Mouse (Mus musculus) limb, embryonic 15.5 days (tissue): Measurements from ENCODE around the gene Lrrc7. TPM values are rescaled to one million over a fixed set of nuclear protein-coding genes. Genes with fewer than 3 reads are reported as not detected.

ENCODE experiments used
- ATAC-seq: fragments of 200-750 bp; cut with Nextera tagmentation; 2 replicates; pipeline ENCODE4 v1.8.0; 2017; ENCODE audit warnings: low read depth, moderate TSS enrichment; ENCODE audit not compliant: insufficient number of reproducible peaks, low FRiP score, low TSS enrichment
- H3K27ac ChIP-seq: fragments of 300-500 bp; sonication (generic); 2 replicates; pipeline ENCODE4 v1.5.1; 2015; ENCODE audit warnings: moderate library complexity, mild to moderate bottlenecking, inconsistent platforms
- H3K27me3 ChIP-seq: fragments of 300-500 bp; sonication (generic); 2 replicates; pipeline ENCODE4 v1.6.1; 2015; ENCODE audit warnings: inconsistent platforms
- H3K36me3 ChIP-seq: fragments of 300-500 bp; sonication (generic); 2 replicates; pipeline ENCODE4 v1.6.1; 2015; ENCODE audit warnings: inconsistent platforms
- H3K4me1 ChIP-seq: fragments of 300-500 bp; sonication (generic); 2 replicates; pipeline ENCODE4 v1.6.1; 2015; ENCODE audit warnings: inconsistent platforms
- H3K4me2 ChIP-seq: fragments of 300-500 bp; sonication (generic); 2 replicates; pipeline ENCODE4 v1.6.1; 2015; ENCODE audit warnings: mild to moderate bottlenecking, inconsistent platforms
- H3K4me3 ChIP-seq: fragments of 300-500 bp; sonication (generic); 2 replicates; pipeline ENCODE4 v1.5.1; 2015; ENCODE audit warnings: mild to moderate bottlenecking, inconsistent platforms
- H3K9ac ChIP-seq: fragments of 300-500 bp; sonication (generic); 2 replicates; pipeline ENCODE4 v1.6.1; 2015; ENCODE audit warnings: inconsistent platforms
- H3K9me3 ChIP-seq: fragments of 300-500 bp; sonication (generic); 2 replicates; pipeline ENCODE4 v1.6.1; 2016; ENCODE audit warnings: inconsistent platforms
- WGBS: fragments of 180-500 bp; shearing (Covaris S2); methylation state at CpG from one replicate; pipeline ENCODE4 v1.1.7; 2015; 5-methylcytosine and 5-hydroxymethylcytosine counted together
- polyA plus RNA-seq: library from polyadenylated mRNA; unstranded; fragments of >200 nt; fragmentation: Nextera tagmentation; extraction: Ambion mirVana; gene quantifications from 2 replicates; pipeline ENCODE4 v1.2.1, GENCODE M21; 2015

Lrrc7 gene
- polyA plus RNA-seq, 1 experiment from 2014 or later = 1.2 TPM

DNA sequence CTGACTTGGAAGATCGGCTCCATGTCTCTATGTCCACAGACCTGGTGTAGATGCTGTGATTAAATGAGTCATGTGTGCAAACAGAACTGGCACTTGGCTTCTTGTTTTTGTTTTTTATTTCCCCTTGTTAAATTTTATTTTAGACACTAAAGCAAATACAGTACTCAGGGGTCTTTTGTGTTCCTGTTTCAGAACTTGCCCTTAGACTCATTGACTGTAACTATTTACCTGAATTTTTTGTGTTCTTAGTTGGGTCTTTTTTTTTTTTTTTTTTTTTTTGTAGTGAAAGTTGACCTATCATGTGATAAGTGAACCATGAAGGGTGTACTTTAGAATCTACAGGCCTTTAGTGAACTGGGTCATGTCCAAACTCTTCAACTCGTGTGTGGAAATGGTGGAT, 521.3 kb downstream of the Lrrc7 start:
- no peaks in the 10 kb centered on the region for H3K27me3 ChIP-seq
- no peaks in the 10 kb centered on the region for H3K36me3 ChIP-seq
- H3K9ac ChIP-seq = no peak overlapping the region
- no peak overlapping the region for H3K4me3 ChIP-seq
- 82% methylated on average over 2 of the region's 2 CpGs for WGBS
- H3K9me3 ChIP-seq = no peaks in the 10 kb centered on the region
- no peak overlapping the region for H3K4me2 ChIP-seq
- H3K27ac ChIP-seq = no peak overlapping the region
- ATAC-seq = no peak
- H3K4me1 ChIP-seq = peaks cover 6% of the 10 kb centered on the region; the same call in 1 of the 2 replicates

DNA sequence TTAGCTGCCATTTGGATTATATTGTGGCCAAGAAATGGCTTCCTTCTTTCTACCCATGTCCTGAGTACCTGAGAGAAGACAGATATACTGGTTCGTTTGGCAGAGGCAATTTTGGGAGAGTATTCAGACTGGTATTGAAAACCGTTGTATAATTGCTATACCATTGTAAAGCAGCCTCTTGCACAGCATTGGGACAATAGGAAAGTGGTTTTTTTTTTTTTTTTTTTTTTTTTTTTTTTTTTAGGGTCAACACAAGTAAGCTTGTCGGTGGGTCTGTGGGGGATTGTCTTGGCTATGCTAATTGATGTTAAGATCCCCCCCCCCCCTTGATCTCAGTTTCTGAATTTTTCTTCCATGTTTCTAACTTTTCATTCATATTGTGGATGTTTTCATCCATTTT, 523.9 kb downstream of the Lrrc7 start:
- H3K27ac ChIP-seq = no peak overlapping the region
- no peak overlapping the region for H3K4me3 ChIP-seq
- no peaks in the 10 kb centered on the region for H3K36me3 ChIP-seq
- no peak overlapping the region for H3K9ac ChIP-seq
- H3K4me2 ChIP-seq = no peak overlapping the region
- no peaks in the 10 kb centered on the region for H3K27me3 ChIP-seq
- WGBS = 82% methylated on average over 3 of the region's 3 CpGs
- peaks cover 14% of the 10 kb centered on the region for H3K4me1 ChIP-seq
- no peak for ATAC-seq
- no peaks in the 10 kb centered on the region for H3K9me3 ChIP-seq

DNA sequence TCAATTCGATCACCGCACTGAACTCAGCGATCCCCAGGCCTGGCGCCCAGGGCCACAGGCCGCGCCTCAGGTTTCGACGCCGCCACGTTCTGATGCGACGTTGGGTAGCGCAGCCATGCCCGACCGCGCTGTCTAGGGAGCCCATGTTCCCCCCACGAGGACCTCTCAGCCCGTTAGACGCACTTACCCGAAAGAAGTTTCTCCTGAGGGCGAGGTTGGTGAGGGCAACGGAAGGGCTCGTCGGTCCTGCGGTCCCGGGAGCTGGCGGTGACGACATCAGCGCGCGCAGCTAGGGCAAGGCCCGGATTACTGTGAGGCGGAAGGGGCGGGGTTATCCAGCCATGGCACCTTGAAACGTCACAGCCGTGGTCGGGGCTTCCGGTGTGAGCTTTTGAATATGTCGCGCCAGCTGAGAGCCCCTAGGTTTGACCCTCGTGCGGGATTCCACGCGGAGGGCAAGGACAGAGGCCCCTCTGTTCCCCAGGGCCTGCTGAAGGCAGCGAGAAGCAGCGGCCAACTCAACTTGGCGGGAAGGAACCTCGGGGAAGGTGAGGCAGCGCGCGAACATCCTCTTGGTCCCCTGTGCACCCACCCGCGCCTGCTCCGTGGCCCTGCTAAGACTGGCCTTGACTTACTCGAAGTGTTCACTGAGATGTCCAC, 525.6 kb downstream of the Lrrc7 start, which contains the start of the genes Srsf11 and Lrrc40:
Gene Srsf11 (minus strand): TSS at position 311 of the 660 bp plus-strand sequence.
Gene Lrrc40 (plus strand): TSS at position 334 of the 660 bp plus-strand sequence.
- H3K4me3 ChIP-seq = peak within 1 kb of the TSS; percentile 96
- H3K9ac ChIP-seq = peak within 1 kb of the TSS; percentile 89
- ATAC-seq = peak; percentile 94
- under 1% methylated on average over 55 of the region's 55 CpGs for WGBS
- H3K4me2 ChIP-seq = peak within 1 kb of the TSS; percentile 56
- H3K27me3 ChIP-seq = no peaks in the 10 kb centered on the region
- H3K27ac ChIP-seq = peak within 1 kb of the TSS; percentile 89
- no peaks in the 10 kb centered on the region for H3K36me3 ChIP-seq
- peaks cover 23% of the 10 kb centered on the region for H3K4me1 ChIP-seq
- H3K9me3 ChIP-seq = no peaks in the 10 kb centered on the region

DNA sequence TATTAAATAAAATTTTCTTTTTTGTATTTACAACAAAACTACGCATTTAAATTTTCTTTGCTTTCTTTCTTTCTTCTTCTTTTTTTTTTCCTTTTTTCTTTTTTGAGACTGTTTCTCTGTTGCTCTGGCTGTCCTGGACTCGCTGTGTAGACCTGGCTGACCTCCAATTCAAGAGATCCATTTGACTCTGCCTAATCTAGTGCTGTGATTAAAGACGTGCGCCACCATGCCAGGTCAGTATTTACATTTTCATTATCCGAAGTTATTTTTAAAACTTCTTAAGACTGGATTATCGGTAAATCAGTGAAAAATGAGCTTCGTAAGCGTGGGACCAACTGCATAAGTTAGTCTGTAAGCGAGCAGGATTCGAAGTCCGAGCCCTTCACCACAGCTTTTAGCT, 526.2 kb downstream of the Lrrc7 start:
- no peak for ATAC-seq
- Histone ChIP-seq H3K36me3 (no peaks in the 10 kb centered on the region), H3K4me1 (peaks cover 23% of the 10 kb centered on the region), H3K27me3 (no peaks in the 10 kb centered on the region), H3K4me3 (peak overlapping the region; percentile 96), H3K27ac (peak overlapping the region; percentile 89), H3K4me2 (peak overlapping the region; percentile 56), H3K9me3 (no peaks in the 10 kb centered on the region), H3K9ac (peak overlapping the region; percentile 89)
- WGBS = 2% methylated on average over 11 of the region's 11 CpGs
